Mouse (Mus musculus) brain, embryonic 14.5 days (tissue): ENCODE data around the gene Itpka.

Experiments
- CTCF ChIP-seq: fragments of 200-500 bp; IDR thresholded peaks from 2 replicates; pipeline ENCODE4 v1.5.1; 2012; ENCODE audit warnings: inconsistent platforms, mild to moderate bottlenecking, moderate library complexity, borderline replicate concordance; ENCODE audit not compliant: insufficient read depth, insufficient read length; ENCODE audit errors: extremely low read depth
- POLR2A ChIP-seq: fragments of 200-500 bp; IDR thresholded peaks from 2 replicates; pipeline ENCODE4 v1.6.1; 2012; ENCODE audit warnings: mild to moderate bottlenecking, inconsistent platforms, borderline replicate concordance; ENCODE audit not compliant: poor library complexity, insufficient read depth, insufficient read length, severe bottlenecking; ENCODE audit errors: extremely low read depth

DNA sequence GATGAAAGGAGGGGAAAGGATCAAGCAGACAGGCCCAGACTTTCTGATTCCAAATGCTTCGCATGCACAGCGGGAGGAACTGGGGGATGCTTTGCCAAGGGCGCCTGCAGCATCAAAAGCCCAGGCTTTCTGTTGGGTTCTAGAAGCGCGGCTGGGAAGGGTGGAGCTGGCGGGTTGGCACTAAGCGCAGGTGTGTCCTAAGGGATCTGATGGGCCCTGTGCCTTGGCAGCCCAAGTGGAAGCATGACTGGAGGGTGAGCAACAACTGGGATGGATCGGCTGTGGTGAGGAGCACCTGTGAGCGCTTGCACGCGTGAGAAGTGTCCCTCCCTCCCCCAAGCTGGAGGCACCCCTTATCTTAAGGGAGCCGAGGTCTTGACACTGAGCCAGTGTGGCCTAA lies 5.0 kb upstream of the Itpka start:
- no peak for TF ChIP-seq CTCF
- no peak for TF ChIP-seq POLR2A
